Mouse (Mus musculus) kidney, postnatal 0 days (tissue): ENCODE data around the gene Rab26. TPM values are rescaled to one million over a fixed set of nuclear protein-coding genes. Genes with fewer than 3 reads are reported as not detected.
A peak's percentile ranks its signal among the peaks of the same experiment; 100 is the strongest.

Experiments
- ATAC-seq: fragments of 200-750 bp; cut with Nextera tagmentation; replicated peaks from 2 replicates; pipeline ENCODE4 v1.8.0; 2017; ENCODE audit warnings: low read depth, moderate number of reproducible peaks, moderate TSS enrichment, moderate library complexity; ENCODE audit not compliant: low FRiP score
- DNase-seq: peaks from one replicate; pipeline ENCODE4 v3.0.0-alpha.2; 2016; ENCODE audit warnings: low spot score
- H3K27ac ChIP-seq: fragments of 300-500 bp; sonication (generic); 2 replicates; pipeline ENCODE4 v1.5.1; 2014; ENCODE audit warnings: mild to moderate bottlenecking
- H3K27me3 ChIP-seq: fragments of 300-500 bp; sonication (generic); 2 replicates; pipeline ENCODE4 v1.6.1; 2014; ENCODE audit warnings: low read length, mixed read lengths; ENCODE audit not compliant: insufficient read depth
- H3K36me3 ChIP-seq: fragments of 300-500 bp; sonication (generic); 2 replicates; pipeline ENCODE4 v1.6.1; 2014; ENCODE audit warnings: low read length, mixed read lengths; ENCODE audit not compliant: insufficient read depth
- H3K4me1 ChIP-seq: fragments of 300-500 bp; sonication (generic); replicated peaks from 2 replicates; pipeline ENCODE4 v1.6.1; 2014; ENCODE audit warnings: antibody characterized with exemption, low read length, mixed read lengths; ENCODE audit not compliant: insufficient read depth
- H3K4me2 ChIP-seq: fragments of 300-500 bp; sonication (generic); 2 replicates; pipeline ENCODE4 v1.6.1; 2014; ENCODE audit warnings: mild to moderate bottlenecking, low read length, moderate library complexity, mixed read lengths
- H3K4me3 ChIP-seq: fragments of 300-500 bp; sonication (generic); replicated peaks from 2 replicates; pipeline ENCODE4 v1.5.1; 2014; ENCODE audit warnings: low read depth, low read length
- H3K9ac ChIP-seq: fragments of 300-500 bp; sonication (generic); 2 replicates; pipeline ENCODE4 v1.6.1; 2014; ENCODE audit warnings: low read depth, low read length
- H3K9me3 ChIP-seq: fragments of 300-500 bp; sonication (generic); replicated peaks from 2 replicates; pipeline ENCODE4 v1.6.1; 2016; ENCODE audit warnings: low read length, inconsistent platforms, mixed read lengths
- CTCF ChIP-seq: IDR thresholded peaks from 2 replicates; pipeline ENCODE4 v1.5.1; 2016; ENCODE audit warnings: antibody characterized with exemption, low read depth, mild to moderate bottlenecking, moderate library complexity
- WGBS: fragments of 180-500 bp; shearing (Covaris S2); extraction: QIAGEN DNeasy Blood & Tissue Kit; methylation state at CpG from one replicate; pipeline ENCODE4 v1.1.7; 2014; 5-methylcytosine and 5-hydroxymethylcytosine counted together
- polyA plus RNA-seq: library from polyadenylated mRNA; unstranded; fragments of >200 nt; fragmentation: Nextera tagmentation; extraction: Ambion mirVana; gene quantifications from 2 replicates; pipeline ENCODE4 v1.2.1, GENCODE M21; 2015

Gene Rab26
- polyA plus RNA-seq, 1 experiment from 2014 or later = 3.5 TPM

GRCm38 (mm10) chr17:24540375-24540774 is 6.4 kb upstream of the Rab26 start:
- Histone ChIP-seq H3K4me2 (no peak overlapping the region), H3K27me3 (no peaks in the 10 kb centered on the region), H3K36me3 (no peaks in the 10 kb centered on the region), H3K27ac (no peak overlapping the region), H3K4me1 (no peaks in the 10 kb centered on the region), H3K9me3 (no peaks in the 10 kb centered on the region), H3K4me3 (no peak overlapping the region), H3K9ac (no peak overlapping the region)
- 8% methylated on average over 3 of the region's 3 CpGs for WGBS
- TF ChIP-seq CTCF = peak; percentile 79
- ATAC-seq (no peak; the same call in 1 of the 2 replicates), DNase-seq (peak; percentile 86)

- DNase-seq = peak; percentile 50
- peak; percentile 73 for TF ChIP-seq CTCF
These were observed 4.9 kb upstream of the Rab26 start for GRCm38 (mm10) chr17:24538950-24539349.

GRCm38 (mm10) chr17:24537536-24537935 is 3.5 kb upstream of the Rab26 start:
- Histone ChIP-seq H3K4me3 (no peak overlapping the region), H3K27ac (no peak overlapping the region), H3K4me1 (peaks cover 7% of the 10 kb centered on the region), H3K9ac (no peak overlapping the region), H3K4me2 (no peak overlapping the region), H3K36me3 (no peaks in the 10 kb centered on the region), H3K27me3 (no peaks in the 10 kb centered on the region), H3K9me3 (no peaks in the 10 kb centered on the region)
- TF ChIP-seq CTCF = no peak
- 27% methylated on average over 3 of the region's 3 CpGs for WGBS
- DNase-seq = no peak
- ATAC-seq = no peak

More at GRCm38 (mm10) chr17:24538950-24539349, 4.9 kb upstream of the Rab26 start:
- no peak overlapping the region for H3K4me3 ChIP-seq
- no peaks in the 10 kb centered on the region for H3K9me3 ChIP-seq
- H3K9ac ChIP-seq = no peak overlapping the region
- 60% methylated on average over 8 of the region's 8 CpGs for WGBS
- no peaks in the 10 kb centered on the region for H3K4me1 ChIP-seq
- no peak for ATAC-seq
- H3K27ac ChIP-seq = no peak overlapping the region
- H3K4me2 ChIP-seq = no peak overlapping the region
- H3K36me3 ChIP-seq = no peaks in the 10 kb centered on the region
- H3K27me3 ChIP-seq = no peaks in the 10 kb centered on the region

- peaks cover 7% of the 10 kb centered on the region for H3K4me1 ChIP-seq
- no peak overlapping the region for H3K9ac ChIP-seq
- H3K4me3 ChIP-seq = no peak overlapping the region
- 36% methylated on average over 5 of the region's 5 CpGs for WGBS
- H3K9me3 ChIP-seq = no peaks in the 10 kb centered on the region
- no peak overlapping the region for H3K27ac ChIP-seq
- ATAC-seq (no peak), DNase-seq (no peak)
- no peaks in the 10 kb centered on the region for H3K27me3 ChIP-seq
- no peaks in the 10 kb centered on the region for H3K36me3 ChIP-seq
- H3K4me2 ChIP-seq = no peak overlapping the region
- no peak for TF ChIP-seq CTCF
These were observed 1.3 kb upstream of the Rab26 start for GRCm38 (mm10) chr17:24535300-24535699.

GRCm38 (mm10) chr17:24533099-24533992 is 664 bp downstream of the Rab26 start:
- no peaks in the 10 kb centered on the region for H3K9me3 ChIP-seq
- H3K27ac ChIP-seq = no peak overlapping the region
- peak; percentile 71 for ATAC-seq
- TF ChIP-seq CTCF = peak; percentile 43; the same call in 1 of the 2 replicates
- H3K36me3 ChIP-seq = no peaks in the 10 kb centered on the region; the same call in 1 of the 2 replicates
- peak overlapping the region; percentile 24 for H3K4me3 ChIP-seq
- peak overlapping the region; percentile 49 for H3K9ac ChIP-seq
- peaks cover 16% of the 10 kb centered on the region for H3K4me1 ChIP-seq
- 7% methylated on average over 51 of the region's 53 CpGs for WGBS
- DNase-seq = peak; percentile 89
- H3K4me2 ChIP-seq = peak overlapping the region; percentile 78
- no peaks in the 10 kb centered on the region for H3K27me3 ChIP-seq

- no peak overlapping the region for H3K4me2 ChIP-seq
- DNase-seq (no peak), ATAC-seq (no peak)
- H3K27ac ChIP-seq = no peak overlapping the region
- H3K4me3 ChIP-seq = no peak overlapping the region
- no peaks in the 10 kb centered on the region for H3K27me3 ChIP-seq
- H3K36me3 ChIP-seq = no peaks in the 10 kb centered on the region; the same call in 1 of the 2 replicates
- TF ChIP-seq CTCF = no peak
- peaks cover 16% of the 10 kb centered on the region for H3K4me1 ChIP-seq
- no peaks in the 10 kb centered on the region for H3K9me3 ChIP-seq
- WGBS = 69% methylated on average over 7 of the region's 7 CpGs
- 0 out of 2 replicates have a peak overlapping the region, but pooled peaks have one; percentile 20 for H3K9ac ChIP-seq
These were observed 2.0 kb downstream of the Rab26 start for GRCm38 (mm10) chr17:24532045-24532444.
